Mouse (Mus musculus): ENCODE data around the gene Zfr. TPM values are rescaled to one million over a fixed set of nuclear protein-coding genes. Genes with fewer than 3 reads are reported as not detected.

The Zfr gene
- 153 and 156 TPM in 2 replicates for polyA plus RNA-seq (2014; fragmentation: Nextera tagmentation; extraction: Ambion mirVana)

DNA sequence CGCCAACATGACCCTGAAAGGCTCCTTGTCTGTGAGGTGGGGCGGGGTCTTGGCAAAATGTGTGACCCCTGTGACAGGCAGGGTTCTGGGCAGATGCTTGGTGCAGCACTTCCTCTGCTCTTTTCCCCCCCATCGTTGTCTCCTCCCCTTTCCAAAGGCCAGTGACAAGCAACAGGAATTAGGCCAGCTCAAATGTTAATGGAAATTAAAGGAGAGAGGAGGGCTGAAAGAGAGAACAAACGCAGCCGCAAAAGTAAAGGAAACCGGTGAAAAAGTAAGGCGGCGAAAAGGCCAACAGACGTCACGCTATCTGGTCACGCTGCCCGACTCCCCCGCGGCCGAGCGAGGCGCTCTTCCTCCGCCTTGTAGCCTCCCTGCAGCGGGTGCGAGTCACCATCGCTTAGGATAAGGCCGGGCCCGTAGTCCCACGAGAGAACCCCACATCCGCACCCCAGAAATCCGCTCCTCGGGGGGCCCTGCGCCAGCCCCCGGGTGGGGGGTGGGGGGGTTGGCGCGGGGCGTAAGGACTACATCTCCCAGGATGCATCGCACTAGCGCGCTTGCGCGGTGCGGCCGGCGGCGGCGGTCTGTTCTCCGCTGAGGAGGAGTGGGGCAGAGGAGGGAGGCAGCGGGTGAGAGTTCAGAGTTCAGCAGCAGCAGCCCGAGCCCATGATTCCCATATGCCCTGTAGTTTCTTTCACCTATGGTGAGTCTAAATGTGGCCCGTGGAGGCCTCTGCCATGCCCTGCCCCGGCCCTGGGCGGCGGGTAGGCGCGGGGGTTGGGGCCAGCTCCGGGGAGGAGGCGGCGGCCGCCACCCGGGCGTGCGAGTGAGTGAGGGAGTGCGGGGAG, at the start of gene Zfr:
Gene Zfr, plus strand, starts transcription at position 590 of the 851 bp plus-strand sequence.
- Histone ChIP-seq H3K9me3 (ENCODE audit: control insufficient read depth, low read length) (no peaks in the 10 kb centered on the region), H3K9ac (ENCODE audit: low read length) (peak within 1 kb of the TSS; percentile 98), H3K4me1 (ENCODE audit: control insufficient read depth, insufficient read depth, low read length) (no peaks in the 10 kb centered on the region), H3K4me3 (ENCODE audit: low read depth, low read length) (peak within 1 kb of the TSS; percentile 100), H3K36me3 (ENCODE audit: control insufficient read depth, insufficient read depth, low read length) (no peaks in the 10 kb centered on the region), H3K27me3 (ENCODE audit: control insufficient read depth, insufficient read depth, low read length) (no peaks in the 10 kb centered on the region), H3K27ac (ENCODE audit: low read depth, low read length) (peak within 1 kb of the TSS; percentile 89), H3K4me2 (ENCODE audit: low read depth) (peak within 1 kb of the TSS; percentile 60)
- DNase-seq (ENCODE audit: low spot score) = peak; percentile 91
- WGBS = 0% methylated on average over 51 of the region's 59 CpGs
- ATAC-seq (ENCODE audit: insufficient read depth, low FRiP score, low TSS enrichment) = peak; percentile 93

DNA sequence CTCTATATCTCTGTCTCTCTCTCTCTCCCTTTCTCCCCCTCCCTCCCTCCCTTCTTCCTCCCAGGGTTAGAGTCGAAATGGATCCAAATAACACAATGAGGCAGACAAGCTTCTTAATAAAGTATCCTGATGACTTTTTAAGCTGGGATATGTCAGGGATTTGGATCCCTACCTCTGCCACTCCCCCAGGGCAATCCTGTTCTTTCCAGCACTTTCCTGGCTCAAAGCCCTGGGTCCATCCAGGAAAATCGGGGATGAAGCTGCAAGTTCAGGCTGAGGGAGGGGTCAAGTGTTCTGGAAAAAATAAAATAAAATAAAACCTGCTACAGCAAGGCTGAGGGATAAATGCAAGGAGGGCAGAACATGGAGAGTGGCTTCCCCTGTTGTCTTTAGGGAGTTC, 49.7 kb upstream of the Zfr start:
- no peak for DNase-seq (ENCODE audit: low spot score)
- Histone ChIP-seq H3K36me3 (ENCODE audit: control insufficient read depth, insufficient read depth, low read length) (no peaks in the 10 kb centered on the region), H3K9me3 (ENCODE audit: control insufficient read depth, low read length) (no peaks in the 10 kb centered on the region), H3K4me1 (ENCODE audit: control insufficient read depth, insufficient read depth, low read length) (no peaks in the 10 kb centered on the region), H3K9ac (ENCODE audit: low read length) (no peak overlapping the region), H3K27me3 (ENCODE audit: control insufficient read depth, insufficient read depth, low read length) (no peaks in the 10 kb centered on the region), H3K4me3 (ENCODE audit: low read depth, low read length) (no peak overlapping the region), H3K4me2 (ENCODE audit: low read depth) (no peak overlapping the region), H3K27ac (ENCODE audit: low read depth, low read length) (no peak overlapping the region)
- 72% methylated on average over 2 of the region's 2 CpGs for WGBS
- no peak for ATAC-seq (ENCODE audit: insufficient read depth, low FRiP score, low TSS enrichment)

DNA sequence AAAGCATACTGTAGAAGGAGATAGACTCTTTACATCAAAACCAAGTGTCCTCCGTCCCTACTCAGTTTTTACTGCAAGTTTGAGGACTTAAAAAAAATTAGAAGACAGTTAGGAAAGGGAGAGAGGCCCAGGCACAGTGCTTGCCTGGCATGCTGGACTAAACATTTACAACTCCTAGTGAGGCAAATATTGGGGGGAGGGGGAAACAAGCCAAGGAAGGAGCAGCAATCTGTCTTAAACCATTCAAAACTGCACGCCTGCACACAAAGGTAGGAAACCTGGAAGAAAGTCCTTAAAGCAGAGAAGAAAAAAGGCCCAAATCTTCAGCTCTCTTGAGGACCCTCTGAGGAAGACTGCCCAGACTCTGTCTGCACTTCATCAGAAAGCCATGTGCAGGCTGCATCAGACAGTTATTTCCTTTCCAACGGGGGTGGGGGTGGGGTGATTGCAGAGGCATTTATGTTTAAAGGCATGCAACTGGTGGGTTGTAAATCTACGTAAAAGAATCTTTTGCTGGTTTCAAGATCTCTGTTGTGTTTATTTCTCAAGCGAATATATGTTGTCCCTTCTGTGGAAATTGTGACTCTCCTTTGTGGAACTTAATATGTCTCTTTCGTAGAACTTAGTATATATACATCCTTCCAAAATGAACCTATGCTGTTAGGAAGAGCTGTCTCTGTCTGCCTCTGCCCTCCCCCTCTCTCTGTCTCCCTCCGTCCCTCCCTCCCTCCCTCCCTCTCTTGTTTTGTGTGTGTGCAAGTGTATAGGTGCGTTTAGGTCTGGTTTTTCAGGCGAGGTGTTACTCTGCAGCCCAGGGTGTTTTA, 49.0 kb upstream of the Zfr start:
- H3K4me3 ChIP-seq (ENCODE audit: low read depth, low read length) = no peak overlapping the region
- DNase-seq (ENCODE audit: low spot score) = no peak
- ATAC-seq (ENCODE audit: insufficient read depth, low FRiP score, low TSS enrichment) = no peak
- no peak overlapping the region for H3K9ac ChIP-seq (ENCODE audit: low read length)
- WGBS = 69% methylated on average over 9 of the region's 9 CpGs
- H3K4me1 ChIP-seq (ENCODE audit: control insufficient read depth, insufficient read depth, low read length) = no peaks in the 10 kb centered on the region
- no peaks in the 10 kb centered on the region for H3K9me3 ChIP-seq (ENCODE audit: control insufficient read depth, low read length)
- H3K4me2 ChIP-seq (ENCODE audit: low read depth) = no peak overlapping the region
- H3K27me3 ChIP-seq (ENCODE audit: control insufficient read depth, insufficient read depth, low read length) = no peaks in the 10 kb centered on the region
- no peaks in the 10 kb centered on the region for H3K36me3 ChIP-seq (ENCODE audit: control insufficient read depth, insufficient read depth, low read length)
- no peak overlapping the region for H3K27ac ChIP-seq (ENCODE audit: low read depth, low read length)

DNA sequence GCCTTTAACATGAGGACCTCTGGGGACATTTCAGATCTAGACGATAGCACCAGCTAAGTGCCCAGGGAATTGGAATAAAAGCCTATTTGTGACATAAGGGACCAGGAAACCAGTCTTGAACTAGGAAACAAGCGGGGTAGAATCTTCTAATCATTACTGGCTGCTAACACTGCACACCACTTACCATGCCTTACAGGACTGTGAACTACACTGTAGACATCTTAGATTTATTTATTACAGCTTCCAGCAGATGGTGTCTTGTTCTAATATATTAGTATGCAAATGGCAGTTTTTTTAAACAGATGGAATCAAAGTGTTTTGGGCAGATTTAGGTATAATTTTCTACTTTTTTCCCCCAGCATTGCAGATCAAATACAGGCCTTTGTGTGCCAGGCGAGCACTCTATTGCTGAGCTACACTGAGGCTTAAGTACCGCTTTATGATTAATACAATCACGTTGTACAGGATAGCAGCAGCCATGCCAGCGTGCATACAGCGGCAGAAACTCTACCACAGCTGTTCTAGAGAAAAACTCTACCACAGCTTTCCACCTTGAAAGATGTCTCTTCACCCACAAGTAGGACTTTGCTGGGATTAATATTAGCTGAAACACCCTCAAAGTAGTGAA, 44.8 kb upstream of the Zfr start:
- H3K4me2 ChIP-seq (ENCODE audit: low read depth) = no peak overlapping the region
- no peaks in the 10 kb centered on the region for H3K4me1 ChIP-seq (ENCODE audit: control insufficient read depth, insufficient read depth, low read length)
- H3K9ac ChIP-seq (ENCODE audit: low read length) = no peak overlapping the region
- 86% methylated on average over 7 of the region's 7 CpGs for WGBS
- H3K36me3 ChIP-seq (ENCODE audit: control insufficient read depth, insufficient read depth, low read length) = no peaks in the 10 kb centered on the region
- H3K9me3 ChIP-seq (ENCODE audit: control insufficient read depth, low read length) = no peaks in the 10 kb centered on the region
- H3K27ac ChIP-seq (ENCODE audit: low read depth, low read length) = no peak overlapping the region
- no peak for ATAC-seq (ENCODE audit: insufficient read depth, low FRiP score, low TSS enrichment)
- no peak overlapping the region for H3K4me3 ChIP-seq (ENCODE audit: low read depth, low read length)
- H3K27me3 ChIP-seq (ENCODE audit: control insufficient read depth, insufficient read depth, low read length) = no peaks in the 10 kb centered on the region
- DNase-seq (ENCODE audit: low spot score) = no peak

DNA sequence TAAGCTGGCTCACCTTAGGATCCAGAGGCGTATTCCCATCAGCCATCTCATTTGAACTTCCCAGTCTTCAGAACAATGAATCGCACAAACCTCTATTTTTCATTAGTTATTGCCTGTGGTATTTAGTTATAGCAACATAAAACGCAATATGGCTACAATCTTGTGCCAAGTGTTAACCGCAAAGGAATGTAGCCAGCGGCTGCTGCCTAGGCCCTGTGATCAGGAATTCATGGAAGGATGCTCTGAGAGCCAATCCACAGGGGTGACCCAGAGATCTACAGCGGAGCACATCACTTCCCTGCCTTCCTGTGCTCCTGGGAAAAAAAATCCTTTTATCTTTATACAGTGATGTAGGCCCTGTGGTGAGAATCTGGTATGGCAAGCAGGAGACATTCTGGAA, 43.2 kb upstream of the Zfr start:
- 95% methylated on average over 6 of the region's 6 CpGs for WGBS

DNA sequence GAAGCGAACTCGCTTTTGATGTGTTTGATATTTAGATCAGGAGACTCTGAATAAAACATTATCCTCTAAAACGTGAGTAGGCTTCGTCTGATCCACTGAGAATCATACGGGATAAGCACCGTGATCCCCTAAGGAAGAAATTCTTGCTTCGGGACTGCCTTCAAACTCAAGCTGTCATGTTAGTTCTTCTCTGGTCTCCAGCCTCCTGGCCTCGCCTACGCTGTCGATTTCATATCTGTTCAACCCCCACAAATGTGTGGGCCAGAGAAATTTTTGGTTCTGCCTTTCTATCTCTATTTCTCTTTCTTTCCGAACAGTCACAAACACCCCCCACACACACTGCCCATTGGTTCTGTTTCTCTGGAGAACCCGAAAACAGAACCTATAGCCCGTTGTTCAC, 35.3 kb upstream of the Zfr start:
- Histone ChIP-seq H3K27me3 (ENCODE audit: control insufficient read depth, insufficient read depth, low read length) (no peaks in the 10 kb centered on the region), H3K36me3 (ENCODE audit: control insufficient read depth, insufficient read depth, low read length) (no peaks in the 10 kb centered on the region), H3K4me2 (ENCODE audit: low read depth) (no peak overlapping the region), H3K27ac (ENCODE audit: low read depth, low read length) (no peak overlapping the region), H3K9ac (ENCODE audit: low read length) (no peak overlapping the region), H3K4me3 (ENCODE audit: low read depth, low read length) (no peak overlapping the region), H3K4me1 (ENCODE audit: control insufficient read depth, insufficient read depth, low read length) (no peaks in the 10 kb centered on the region), H3K9me3 (ENCODE audit: control insufficient read depth, low read length) (no peaks in the 10 kb centered on the region; the same call in 1 of the 2 replicates)
- 91% methylated on average over 13 of the region's 13 CpGs for WGBS
- no peak for DNase-seq (ENCODE audit: low spot score)
- no peak for ATAC-seq (ENCODE audit: insufficient read depth, low FRiP score, low TSS enrichment)

More for the DNA sequence above, 43.2 kb upstream of the Zfr start:
- Histone ChIP-seq H3K9me3 (ENCODE audit: control insufficient read depth, low read length) (no peaks in the 10 kb centered on the region), H3K27ac (ENCODE audit: low read depth, low read length) (no peak overlapping the region), H3K4me1 (ENCODE audit: control insufficient read depth, insufficient read depth, low read length) (no peaks in the 10 kb centered on the region), H3K27me3 (ENCODE audit: control insufficient read depth, insufficient read depth, low read length) (no peaks in the 10 kb centered on the region), H3K4me2 (ENCODE audit: low read depth) (no peak overlapping the region), H3K4me3 (ENCODE audit: low read depth, low read length) (no peak overlapping the region), H3K9ac (ENCODE audit: low read length) (no peak overlapping the region), H3K36me3 (ENCODE audit: control insufficient read depth, insufficient read depth, low read length) (no peaks in the 10 kb centered on the region)
- DNase-seq (ENCODE audit: low spot score) = no peak
- no peak for ATAC-seq (ENCODE audit: insufficient read depth, low FRiP score, low TSS enrichment)

DNA sequence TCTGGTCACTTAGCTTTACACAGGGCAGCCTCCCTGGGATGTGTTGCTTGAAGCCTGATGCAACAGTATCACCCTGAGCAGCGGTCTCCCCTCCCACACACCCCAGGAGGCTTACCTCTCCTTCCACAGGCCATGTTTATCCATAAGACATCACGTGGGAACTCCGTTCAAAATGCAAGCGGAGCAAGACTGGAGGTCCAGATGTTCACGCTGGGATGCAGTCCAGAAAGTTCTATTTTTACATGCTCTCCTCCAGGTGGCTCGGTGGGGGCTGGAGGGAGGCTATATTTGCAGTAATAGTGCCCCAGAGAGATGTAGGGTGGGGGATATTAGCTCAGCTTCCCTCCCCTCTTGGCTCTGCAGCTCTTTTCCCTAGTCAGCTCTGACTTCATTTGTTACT, 33.5 kb upstream of the Zfr start:
- H3K4me3 ChIP-seq (ENCODE audit: low read depth, low read length) = no peak overlapping the region
- ATAC-seq (ENCODE audit: insufficient read depth, low FRiP score, low TSS enrichment) (no peak), DNase-seq (ENCODE audit: low spot score) (no peak)
- no peaks in the 10 kb centered on the region; the same call in 1 of the 2 replicates for H3K9me3 ChIP-seq (ENCODE audit: control insufficient read depth, low read length)
- no peak overlapping the region for H3K27ac ChIP-seq (ENCODE audit: low read depth, low read length)
- no peaks in the 10 kb centered on the region for H3K27me3 ChIP-seq (ENCODE audit: control insufficient read depth, insufficient read depth, low read length)
- H3K9ac ChIP-seq (ENCODE audit: low read length) = no peak overlapping the region
- WGBS = 63% methylated on average over 6 of the region's 6 CpGs
- no peaks in the 10 kb centered on the region for H3K4me1 ChIP-seq (ENCODE audit: control insufficient read depth, insufficient read depth, low read length)
- H3K4me2 ChIP-seq (ENCODE audit: low read depth) = no peak overlapping the region
- no peaks in the 10 kb centered on the region for H3K36me3 ChIP-seq (ENCODE audit: control insufficient read depth, insufficient read depth, low read length)

DNA sequence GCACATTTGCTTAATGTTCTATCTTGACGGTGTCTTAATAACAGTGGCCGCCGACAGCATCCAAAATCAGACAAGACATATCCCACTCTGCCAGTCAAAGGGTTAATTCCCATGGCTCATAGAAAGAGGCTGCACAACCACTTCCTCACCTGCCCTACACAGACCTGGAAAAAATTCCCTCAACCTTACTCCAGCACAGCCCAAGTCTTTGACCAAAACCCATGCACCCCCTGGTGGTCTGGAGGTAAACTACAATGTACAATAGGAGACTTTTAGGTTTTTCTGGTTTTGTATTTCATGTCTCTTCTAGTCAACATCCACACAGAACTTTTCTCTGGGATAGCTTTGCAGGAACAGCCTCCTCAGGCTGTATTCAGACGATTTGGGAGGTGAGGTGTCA, 32.8 kb upstream of the Zfr start:
- no peak overlapping the region for H3K4me2 ChIP-seq (ENCODE audit: low read depth)
- 86% methylated on average over 4 of the region's 4 CpGs for WGBS
- H3K36me3 ChIP-seq (ENCODE audit: control insufficient read depth, insufficient read depth, low read length) = no peaks in the 10 kb centered on the region
- no peak overlapping the region for H3K27ac ChIP-seq (ENCODE audit: low read depth, low read length)
- no peaks in the 10 kb centered on the region for H3K4me1 ChIP-seq (ENCODE audit: control insufficient read depth, insufficient read depth, low read length)
- H3K4me3 ChIP-seq (ENCODE audit: low read depth, low read length) = no peak overlapping the region
- H3K9ac ChIP-seq (ENCODE audit: low read length) = no peak overlapping the region
- no peaks in the 10 kb centered on the region for H3K27me3 ChIP-seq (ENCODE audit: control insufficient read depth, insufficient read depth, low read length)
- no peak; the same call in 1 of the 2 replicates for ATAC-seq (ENCODE audit: insufficient read depth, low FRiP score, low TSS enrichment)
- H3K9me3 ChIP-seq (ENCODE audit: control insufficient read depth, low read length) = no peaks in the 10 kb centered on the region; the same call in 1 of the 2 replicates
- no peak for DNase-seq (ENCODE audit: low spot score)

All from neural tube, embryonic 11.5 days (tissue).